Mouse (Mus musculus): ENCODE results near the gene Tnfsf10.
A peak's percentile ranks its signal among the peaks of the same experiment; 100 is the strongest.
"Not testable (repeated sequence)": the region's sequence is repeated elsewhere in the genome, so short reads cannot be mapped to it uniquely, and the experiment has no call there.

Tnfsf10 gene

DNA sequence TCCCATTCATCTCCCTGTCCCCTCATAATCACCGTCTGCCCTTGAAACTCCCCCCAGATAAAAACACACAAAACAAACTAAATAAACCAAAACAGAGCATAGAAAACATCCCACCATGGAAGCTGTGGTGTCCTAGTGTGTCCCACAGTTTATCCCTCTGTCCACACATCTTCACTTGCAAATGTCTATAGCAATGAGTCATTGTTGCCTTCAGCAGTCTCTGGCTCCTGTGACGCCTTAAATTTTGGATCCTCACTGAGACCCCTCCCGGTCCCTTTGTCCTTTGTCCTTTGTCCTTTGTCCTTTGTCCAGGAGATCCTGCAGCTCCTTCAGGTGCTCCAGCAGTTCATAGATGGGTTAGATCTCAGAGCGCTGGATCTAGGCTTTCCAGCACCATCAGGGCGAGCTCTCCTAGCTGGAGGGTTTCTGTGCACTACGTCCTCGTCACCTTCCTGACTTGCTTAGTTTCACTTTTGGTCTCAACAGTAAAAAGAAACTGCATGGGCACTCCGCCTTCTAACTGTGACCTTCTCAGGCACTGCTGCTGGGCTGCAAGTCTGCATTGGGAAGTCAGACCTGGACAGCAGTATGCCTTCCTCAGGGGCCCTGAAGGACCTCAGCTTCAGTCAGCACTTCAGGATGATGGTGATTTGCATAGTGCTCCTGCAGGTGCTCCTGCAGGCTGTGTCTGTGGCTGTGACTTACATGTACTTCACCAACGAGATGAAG lies at the start of gene Tnfsf10:
TSS of gene Tnfsf10 (plus strand) at position 470 of the 729 bp plus-strand sequence.
- peak; percentile 7 for DNase-seq (ENCODE audit: extremely low read depth, low read depth)

GRCm38 (mm10) chr3:27267327-27267726 lies 49.5 kb upstream of the Tnfsf10 start:
- no peak for DNase-seq (ENCODE audit: extremely low read depth, low read depth)

DNA sequence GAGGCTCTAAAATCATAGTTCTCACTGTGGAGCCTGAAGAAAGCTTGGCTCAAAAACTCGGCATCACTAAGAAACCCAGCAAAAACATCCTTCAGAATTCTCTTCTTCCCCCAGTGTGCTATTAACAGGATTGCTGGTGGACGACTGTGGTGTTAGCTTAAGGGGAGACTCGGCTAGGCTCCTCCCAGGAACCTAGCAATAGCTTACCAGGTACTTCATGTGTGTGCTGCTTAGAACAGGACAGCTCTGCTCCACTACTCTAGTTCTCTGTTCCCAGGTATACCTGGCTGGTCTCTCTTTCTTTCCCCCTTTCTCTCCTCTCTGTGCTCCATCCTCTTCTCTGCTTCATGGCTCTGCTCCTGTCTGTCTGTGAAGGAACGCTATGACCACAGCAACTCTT lies 48.9 kb upstream of the Tnfsf10 start:
- no peak for DNase-seq (ENCODE audit: extremely low read depth, low read depth)

- no peak for DNase-seq (ENCODE audit: extremely low read depth, low read depth)
Observed at GRCm38 (mm10) chr3:27269151-27269550, 47.7 kb upstream of the Tnfsf10 start.

DNA sequence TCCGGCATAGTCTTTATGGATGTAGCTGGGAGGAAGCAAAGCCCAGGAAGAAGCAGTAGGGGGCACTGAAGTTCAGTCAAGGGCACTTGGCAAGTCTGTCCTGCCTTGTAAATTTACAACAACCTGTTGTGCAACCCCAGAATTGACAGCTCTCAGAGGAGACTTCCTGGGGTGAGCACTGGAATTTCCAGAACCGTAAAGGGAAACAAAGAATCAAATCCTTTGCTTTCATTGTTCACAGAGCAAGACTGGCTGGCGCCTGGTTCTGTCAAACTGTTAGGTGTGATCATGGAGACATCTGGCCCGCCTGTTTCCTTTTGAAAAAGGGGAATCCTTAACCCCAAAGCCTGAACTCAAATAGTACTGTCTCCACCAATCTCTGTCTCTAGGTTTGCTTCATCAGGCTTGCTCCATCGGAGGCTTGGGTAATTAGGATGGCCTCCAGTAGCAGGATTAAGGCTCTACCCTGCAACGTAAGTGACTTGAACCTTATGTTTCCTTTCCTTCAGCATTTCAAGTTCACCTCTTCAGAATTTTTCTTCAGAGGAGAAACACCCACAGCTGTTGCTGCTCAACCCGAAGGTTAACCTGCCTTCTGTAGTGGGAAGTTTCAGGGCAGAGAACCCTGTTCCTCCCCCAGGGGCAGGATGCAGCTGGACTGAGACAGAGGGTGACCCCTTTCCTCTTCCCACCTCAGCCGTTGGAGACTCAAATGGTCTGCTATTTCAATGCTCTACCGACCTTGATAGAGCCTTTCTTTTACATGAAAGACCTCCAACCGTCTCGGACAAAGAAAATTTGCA lies 46.5 kb upstream of the Tnfsf10 start:
- DNase-seq (ENCODE audit: extremely low read depth, low read depth) = no peak

DNA sequence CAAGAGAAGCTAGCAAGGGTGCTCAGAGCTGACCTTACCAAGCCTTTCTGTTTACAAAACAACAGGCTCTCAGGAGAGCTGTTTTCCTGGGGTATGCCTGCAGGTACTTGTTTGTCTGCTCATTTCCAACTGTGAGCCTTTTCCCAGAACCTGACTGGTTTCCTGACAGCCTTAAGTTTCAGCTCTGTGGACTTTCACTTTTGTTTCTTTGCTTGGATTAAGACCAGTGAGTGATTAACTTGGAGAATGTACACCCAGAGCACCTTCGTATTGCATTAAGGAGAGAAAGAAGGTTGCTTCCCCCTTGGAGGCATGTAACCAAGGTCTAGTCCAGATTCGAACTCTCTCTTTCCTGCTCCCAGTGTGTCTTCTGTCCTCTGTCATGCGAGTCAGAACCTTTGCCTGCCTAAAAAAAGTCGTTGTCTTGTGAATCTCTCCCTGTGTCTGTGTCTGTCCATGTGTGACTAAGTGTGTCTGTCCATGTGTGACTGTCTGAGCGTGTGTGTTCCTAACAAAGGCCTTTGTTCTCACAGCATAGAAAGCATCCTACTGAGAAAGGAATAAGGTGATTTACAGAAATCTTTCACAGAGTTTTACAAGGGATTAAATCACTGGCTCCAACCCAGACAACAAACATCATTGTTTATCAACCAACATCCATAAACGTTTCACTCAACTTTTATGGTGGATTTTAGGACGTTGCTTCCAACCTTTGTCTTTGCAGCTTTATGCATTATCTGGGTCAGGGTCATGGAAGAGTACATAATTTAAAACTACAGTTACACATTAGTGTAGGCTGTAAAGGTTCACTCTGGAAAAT lies 43.7 kb upstream of the Tnfsf10 start:
- DNase-seq (ENCODE audit: extremely low read depth, low read depth) = no peak

GRCm38 (mm10) chr3:27279286-27279925 lies 37.4 kb upstream of the Tnfsf10 start:
- not testable (repeated sequence) for DNase-seq (ENCODE audit: extremely low read depth, low read depth)

DNA sequence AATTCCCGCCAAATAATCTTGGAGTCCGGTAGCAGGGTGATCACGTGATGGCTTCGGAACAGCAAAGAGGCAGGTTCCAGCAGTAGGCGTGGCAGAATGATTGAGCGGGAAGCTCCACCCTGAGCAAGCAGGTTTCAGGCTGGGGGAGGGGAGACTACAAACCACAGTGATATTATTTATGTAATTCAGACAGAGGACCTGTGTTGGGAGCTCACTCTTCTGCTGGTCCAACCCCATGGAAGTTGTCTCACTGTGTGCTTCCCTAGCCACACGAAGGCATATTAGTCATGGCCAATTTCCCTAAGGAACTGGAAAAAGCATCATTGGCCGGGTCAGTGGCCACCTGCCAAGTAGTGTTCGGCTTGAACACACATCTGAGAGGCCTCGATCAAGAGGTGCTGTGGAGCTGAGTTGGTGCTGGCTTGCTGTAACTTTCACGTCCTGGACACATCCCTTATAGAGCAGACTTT lies 36.5 kb upstream of the Tnfsf10 start:
- DNase-seq (ENCODE audit: extremely low read depth, low read depth) = no peak

- DNase-seq (ENCODE audit: extremely low read depth, low read depth) = no peak
Observed at GRCm38 (mm10) chr3:27283071-27283713, 33.6 kb upstream of the Tnfsf10 start.

DNA sequence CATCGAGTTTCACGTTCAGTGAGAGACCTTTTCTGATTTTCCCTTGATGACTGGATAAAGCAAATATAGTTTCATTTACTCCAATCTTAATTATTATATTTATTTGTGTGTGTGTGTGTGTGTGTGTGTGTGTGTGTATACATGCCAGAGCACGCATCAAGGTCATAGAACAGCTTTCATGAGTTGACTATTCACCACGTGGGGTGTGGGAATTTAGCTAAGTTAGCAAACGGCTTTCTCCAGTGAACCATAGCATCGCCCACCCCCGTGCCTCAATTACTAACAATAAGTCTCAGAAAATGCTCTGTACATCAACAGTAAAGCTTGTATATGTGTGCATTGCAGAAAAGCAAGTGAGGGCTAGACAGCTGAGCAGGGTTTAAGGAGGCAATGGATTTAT lies 33.0 kb upstream of the Tnfsf10 start:
- DNase-seq (ENCODE audit: extremely low read depth, low read depth) = no peak

- DNase-seq (ENCODE audit: extremely low read depth, low read depth) = no peak
Observed at GRCm38 (mm10) chr3:27284227-27284626, 32.6 kb upstream of the Tnfsf10 start.

DNA sequence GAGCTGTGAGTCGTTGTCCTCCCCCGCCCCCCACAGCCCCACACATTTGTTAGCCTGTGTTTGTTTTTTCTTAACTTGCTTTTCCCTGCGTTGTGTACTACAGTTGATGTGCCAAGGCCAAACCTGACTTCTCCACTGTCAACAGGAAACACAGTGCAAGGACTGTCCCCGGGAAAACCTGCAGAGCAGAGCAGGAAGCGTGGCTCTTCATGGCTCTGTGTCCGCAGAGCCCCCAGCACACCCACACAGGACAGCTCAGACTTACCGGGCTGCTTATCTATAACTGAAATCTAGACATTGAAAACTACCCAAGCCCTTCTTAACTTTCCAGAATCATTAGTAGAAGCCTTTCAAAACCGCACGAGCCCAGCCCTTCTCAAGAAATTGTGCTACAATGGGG lies 31.8 kb upstream of the Tnfsf10 start:
- no peak for DNase-seq (ENCODE audit: extremely low read depth, low read depth)

DNA sequence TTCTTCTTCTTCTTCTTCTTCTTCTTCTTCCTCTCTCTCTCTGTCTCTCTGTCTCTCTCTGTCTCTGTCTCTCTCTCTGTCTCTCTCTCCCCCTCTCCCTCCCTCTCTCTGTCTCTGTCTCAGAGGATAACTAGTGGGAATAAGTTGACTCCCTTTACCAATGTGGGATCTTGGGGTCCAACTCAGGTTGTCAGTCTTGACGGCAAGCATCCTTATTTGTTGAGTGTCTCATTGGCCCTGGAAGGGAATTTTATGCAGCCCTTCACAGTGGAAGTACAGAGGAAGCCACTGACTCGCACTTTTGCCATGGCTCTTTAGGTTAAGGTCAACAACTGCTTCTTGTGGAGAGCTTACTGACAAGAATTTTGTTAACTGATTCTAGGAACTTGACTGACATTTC lies 28.5 kb upstream of the Tnfsf10 start:
- no peak for DNase-seq (ENCODE audit: extremely low read depth, low read depth)

- DNase-seq (ENCODE audit: extremely low read depth, low read depth) = no peak
Observed at GRCm38 (mm10) chr3:27288909-27289308, 27.9 kb upstream of the Tnfsf10 start.

- no peak for DNase-seq (ENCODE audit: extremely low read depth, low read depth)
Observed at GRCm38 (mm10) chr3:27290285-27290684, 26.5 kb upstream of the Tnfsf10 start.

DNA sequence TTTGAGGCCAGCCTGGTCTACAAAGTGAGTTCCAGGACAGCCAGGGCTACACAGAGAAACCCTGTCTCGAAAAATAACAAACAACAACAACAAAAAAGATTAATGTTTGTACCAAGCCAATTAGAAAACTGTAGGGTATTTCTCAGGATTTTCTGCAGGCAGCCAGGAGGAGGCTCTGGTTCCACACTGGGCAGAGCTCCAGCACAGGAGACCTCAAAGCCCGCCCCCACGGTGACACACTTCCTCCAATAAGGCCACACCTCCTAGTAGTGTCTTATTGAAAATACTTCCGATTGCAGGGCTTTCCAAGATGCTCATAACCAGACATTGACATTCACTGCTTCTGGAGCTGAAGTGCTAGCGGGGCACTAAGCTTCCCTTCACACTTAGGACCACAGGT lies 25.9 kb upstream of the Tnfsf10 start:
- not testable (repeated sequence) for DNase-seq (ENCODE audit: extremely low read depth, low read depth)

DNA sequence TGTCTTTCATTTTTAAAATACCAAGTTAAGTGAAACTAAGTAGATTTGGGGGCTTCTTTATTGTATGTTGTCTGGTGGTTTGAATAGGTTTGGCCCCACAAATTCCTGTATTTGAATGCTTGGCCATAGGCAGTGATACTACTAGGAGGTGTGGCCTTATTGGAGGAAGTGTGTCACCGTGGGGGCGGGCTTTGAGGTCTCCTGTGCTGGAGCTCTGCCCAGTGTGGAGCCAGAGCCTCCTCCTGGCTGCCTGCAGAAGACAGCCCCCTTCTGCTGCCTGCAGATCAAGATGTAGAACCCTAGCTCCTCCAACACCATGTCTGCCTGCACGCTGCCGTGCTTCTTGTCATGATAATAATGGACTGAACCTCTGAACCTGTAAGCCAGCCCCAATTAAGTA lies 25.4 kb upstream of the Tnfsf10 start:
- DNase-seq (ENCODE audit: extremely low read depth, low read depth) = not testable (repeated sequence)

DNA sequence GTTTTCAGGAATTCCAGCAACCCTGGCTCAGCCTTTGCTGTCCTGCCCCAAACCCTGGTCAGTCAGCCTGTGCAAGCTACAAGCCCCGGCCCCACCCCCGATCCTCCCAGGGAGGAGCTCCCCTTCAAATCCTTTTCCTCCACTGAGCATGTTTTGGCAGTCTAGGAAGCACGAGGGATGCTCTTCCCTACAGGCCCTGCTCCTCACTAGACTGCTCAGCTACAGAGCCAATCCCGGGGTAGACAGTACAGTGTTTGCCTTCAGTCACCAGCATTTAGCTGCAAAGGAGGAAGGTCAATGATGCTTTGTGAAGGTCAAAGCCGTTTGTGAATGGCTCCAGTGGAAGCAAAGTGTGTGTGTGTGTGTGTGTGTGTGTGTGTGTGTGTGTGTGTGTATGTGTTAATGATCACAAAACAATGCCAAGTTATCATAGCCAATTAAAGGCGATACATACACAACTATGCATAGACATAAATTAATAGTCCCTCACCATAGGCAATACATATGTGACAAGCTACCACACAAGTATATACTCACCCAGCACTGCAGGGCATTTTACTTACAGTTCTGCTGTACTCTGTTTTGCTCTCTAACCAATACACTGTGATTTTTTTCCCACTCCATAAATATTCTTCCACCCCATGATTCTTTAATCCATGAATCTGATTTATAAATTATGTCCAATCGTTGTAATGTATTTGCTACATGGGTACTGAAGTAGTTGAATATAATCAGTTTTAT lies 23.0 kb upstream of the Tnfsf10 start:
- no peak for DNase-seq (ENCODE audit: extremely low read depth, low read depth)

DNA sequence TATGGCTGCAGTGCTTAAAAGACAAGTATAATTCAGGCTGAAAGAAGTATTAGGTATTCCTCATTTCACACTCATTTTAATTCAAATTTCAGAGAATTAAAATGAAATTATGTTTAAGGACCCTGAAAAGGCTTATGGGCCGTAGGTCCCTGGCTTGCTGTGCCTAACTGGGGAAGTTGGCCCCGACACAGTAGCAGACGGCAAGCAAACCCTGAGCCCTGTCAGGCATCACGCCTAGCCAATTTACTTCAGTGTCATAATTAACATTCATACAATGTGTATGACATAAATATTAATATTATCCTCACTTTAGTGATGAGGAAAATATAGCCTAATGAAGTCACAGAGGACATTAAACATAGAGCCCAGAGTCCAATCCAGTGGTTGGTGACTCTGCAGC lies 16.4 kb upstream of the Tnfsf10 start:
- DNase-seq (ENCODE audit: extremely low read depth, low read depth) = no peak
